ENCODE assay signal across 8 mouse cellular contexts in genomic region chr10:42591185-42591992, GRCm38 (mm10). TPM values are rescaled to one million over a fixed set of nuclear protein-coding genes. Genes with fewer than 3 reads are reported as not detected.
DNase-seq lines count a peak whose midpoint lies in the region; ATAC-seq and TF ChIP-seq lines count a peak whose summit lies in the region.

No protein-coding gene starts in this region.

- TF ChIP-seq EP300 in lung, postnatal 0 days (IDR thresholded peaks at IDR 0.05) = no peak

- ATAC-seq in lung, postnatal 0 days = no peak
- ATAC-seq in limb, embryonic 15.5 days (ENCODE audit: insufficient number of reproducible peaks, low FRiP score, low TSS enrichment, low read depth) = no peak
- no peak for ATAC-seq in stomach, embryonic 14.5 days (ENCODE audit: insufficient number of reproducible peaks, insufficient read depth, low FRiP score, low read depth)

- H3K4me2 ChIP-seq in lung, postnatal 0 days (replicated peaks; ENCODE audit: low read depth, low read length) = peak overlapping the region; percentile 42
- peak overlapping the region; percentile 46 for H3K4me2 ChIP-seq in limb, embryonic 15.5 days
- H3K4me2 ChIP-seq in stomach, embryonic 14.5 days (replicated peaks; ENCODE audit: low read depth, low read length) = peak overlapping the region; percentile 20

- no peak overlapping the region for H3K9ac ChIP-seq in lung, postnatal 0 days (replicated peaks; ENCODE audit: low read depth)
- no peak overlapping the region for H3K9ac ChIP-seq in limb, embryonic 15.5 days
- no peak overlapping the region for H3K9ac ChIP-seq in stomach, embryonic 14.5 days (replicated peaks; ENCODE audit: low read depth, low read length)

- under 1% methylated on average over 65 of the region's 67 CpGs for WGBS in lung, postnatal 0 days
- WGBS in lung, adult 2 months = 2% methylated on average over 67 of the region's 67 CpGs
- WGBS in forebrain, embryonic 10.5 days = under 1% methylated on average over 67 of the region's 67 CpGs
- WGBS in limb, embryonic 15.5 days = under 1% methylated on average over 66 of the region's 67 CpGs
- under 1% methylated on average over 67 of the region's 67 CpGs for WGBS in stomach, embryonic 14.5 days

- peak overlapping the region; percentile 29 for H3K4me3 ChIP-seq in lung, postnatal 0 days (ENCODE audit: low read depth, low read length)
- H3K4me3 ChIP-seq in lung, adult 2 months (replicated peaks; ENCODE audit: extremely low read depth, low read depth, low read length) = no peak overlapping the region
- peak overlapping the region; percentile 50 for H3K4me3 ChIP-seq in forebrain, embryonic 10.5 days
- H3K4me3 ChIP-seq in limb, embryonic 15.5 days = peak overlapping the region; percentile 31
- peak overlapping the region; percentile 21 for H3K4me3 ChIP-seq in stomach, embryonic 14.5 days (ENCODE audit: low read depth, low read length)

- TF ChIP-seq POLR2A in lung, adult 2 months (IDR thresholded peaks at IDR 0.05; ENCODE audit: borderline replicate concordance, extremely low read depth, low read depth, low read length) = no peak

- no peaks in the 10 kb centered on the region for H3K36me3 ChIP-seq in lung, postnatal 0 days (ENCODE audit: insufficient read depth, low read length)
- peaks cover 13% of the 10 kb centered on the region for H3K36me3 ChIP-seq in forebrain, embryonic 10.5 days (replicated peaks)
- H3K36me3 ChIP-seq in limb, embryonic 15.5 days = no peaks in the 10 kb centered on the region
- no peaks in the 10 kb centered on the region for H3K36me3 ChIP-seq in stomach, embryonic 14.5 days (ENCODE audit: control insufficient read depth, insufficient read depth, low read length)

- peaks cover 65% of the 10 kb centered on the region for H3K27me3 ChIP-seq in lung, postnatal 0 days (replicated peaks; ENCODE audit: insufficient read depth, low read length)
- H3K27me3 ChIP-seq in forebrain, embryonic 10.5 days (ENCODE audit: poor library complexity, severe bottlenecking) = peaks cover 99% of the 10 kb centered on the region
- H3K27me3 ChIP-seq in limb, embryonic 15.5 days = peaks cover 96% of the 10 kb centered on the region
- H3K27me3 ChIP-seq in stomach, embryonic 14.5 days (ENCODE audit: control insufficient read depth, insufficient read depth, low read length) = peaks cover 74% of the 10 kb centered on the region

- no peak overlapping the region for H3K27ac ChIP-seq in lung, postnatal 0 days (ENCODE audit: low read length)
- H3K27ac ChIP-seq in forebrain, embryonic 10.5 days = peak overlapping the region; percentile 90
- H3K27ac ChIP-seq in limb, embryonic 15.5 days = no peak overlapping the region
- H3K27ac ChIP-seq in stomach, embryonic 14.5 days (ENCODE audit: low read length) = no peak overlapping the region

- no peak for TF ChIP-seq CTCF in lung, postnatal 0 days (IDR thresholded peaks at IDR 0.05)
- no peak for TF ChIP-seq CTCF in lung, adult 2 months (IDR thresholded peaks at IDR 0.05; ENCODE audit: insufficient read depth, low read length)

- H3K4me1 ChIP-seq in lung, postnatal 0 days (ENCODE audit: insufficient read depth, low read depth, low read length) = peaks cover 7% of the 10 kb centered on the region; the same call in 1 of the 2 replicates
- H3K4me1 ChIP-seq in lung, adult 2 months (ENCODE audit: control insufficient read depth, insufficient read depth, low read length) = no peaks in the 10 kb centered on the region
- H3K4me1 ChIP-seq in forebrain, embryonic 10.5 days = peaks cover 89% of the 10 kb centered on the region
- H3K4me1 ChIP-seq in limb, embryonic 15.5 days = peaks cover 9% of the 10 kb centered on the region
- H3K4me1 ChIP-seq in stomach, embryonic 14.5 days (ENCODE audit: control insufficient read depth, insufficient read depth, low read length) = 0 out of 2 replicates have a peak, but pooled peaks cover 3% of the 10 kb centered on the region

- DNase-seq in lung, postnatal 0 days (ENCODE audit: low spot score) = no peak
- DNase-seq in lung, adult 2 months = no peak
- DNase-seq in forebrain, embryonic 10.5 days (ENCODE audit: extremely low spot score, low spot score) = peak; percentile 86
- no peak for DNase-seq in spleen, adult 12 weeks (ENCODE audit: low spot score)
- no peak for DNase-seq in layer of hippocampus, adult 9-11 months
- no peak for DNase-seq in cerebellum, adult 9-11 months

- no peaks in the 10 kb centered on the region for H3K9me3 ChIP-seq in lung, postnatal 0 days (ENCODE audit: low read length)
- H3K9me3 ChIP-seq in forebrain, embryonic 10.5 days = no peaks in the 10 kb centered on the region; the same call in 1 of the 2 replicates
- H3K9me3 ChIP-seq in limb, embryonic 15.5 days = no peaks in the 10 kb centered on the region
- no peaks in the 10 kb centered on the region for H3K9me3 ChIP-seq in stomach, embryonic 14.5 days (ENCODE audit: control insufficient read depth, low read depth, low read length)

RNA-seq across cellular contexts. Expression of gene Ostm1, which starts 7.8 kb away (rescaled TPM):
- polyA plus RNA-seq in lung, postnatal 0 days (2015; fragmentation: Nextera tagmentation; extraction: Ambion mirVana) = 23.0 and 23.9 TPM in 2 replicates
- 20.6 and 21.9 TPM in 2 replicates for polyA plus RNA-seq in lung, adult 2 months (2012; rRNA removed)
- 44.2 and 44.7 TPM in 2 replicates for polyA plus RNA-seq in forebrain, embryonic 10.5 days (2016; fragmentation: Nextera tagmentation; extraction: Ambion mirVana)
- polyA plus RNA-seq in limb, embryonic 15.5 days (2015; fragmentation: Nextera tagmentation; extraction: Ambion mirVana) = 13.0 and 13.5 TPM in 2 replicates
- polyA plus RNA-seq in stomach, embryonic 14.5 days (2014; fragmentation: Nextera tagmentation; extraction: Ambion mirVana) = 11.9 and 12.5 TPM in 2 replicates

RNA-seq across cellular contexts. Expression of gene Nr2e1, which starts 8.0 kb away (rescaled TPM):
- polyA plus RNA-seq in lung, postnatal 0 days (2015; fragmentation: Nextera tagmentation; extraction: Ambion mirVana) = not detected in 2 replicates
- not detected in 2 replicates for polyA plus RNA-seq in lung, adult 2 months (2012; rRNA removed)
- polyA plus RNA-seq in forebrain, embryonic 10.5 days (2016; fragmentation: Nextera tagmentation; extraction: Ambion mirVana) = 80.9 and 87.7 TPM in 2 replicates
- not detected in 2 replicates for polyA plus RNA-seq in limb, embryonic 15.5 days (2015; fragmentation: Nextera tagmentation; extraction: Ambion mirVana)
- not detected in 2 replicates for polyA plus RNA-seq in stomach, embryonic 14.5 days (2014; fragmentation: Nextera tagmentation; extraction: Ambion mirVana)

Comparison
In these comparisons a context has a peak if more than half of its experiments do, and no peak if none do; other contexts are left out.
1. RNA of gene Nr2e1, which starts 8.0 kb away (polyA plus RNA-seq): 80.9 to 87.7 TPM in forebrain, embryonic 10.5 days; not detected in lung, postnatal 0 days, not detected in lung, adult 2 months, not detected in limb, embryonic 15.5 days and not detected in stomach, embryonic 14.5 days; every median in the first group is over 10 times any median in the second.
2. Peak in every context shown above with its lines, with median percentiles within 50 percentile points of each other: H3K4me2 ChIP-seq.